Mouse (Mus musculus): Measurements from ENCODE around the gene Rhof.

Gene Rhof

GRCm38 (mm10) chr5:123114109-123114508 is 18.4 kb downstream of the Rhof start:
- no peak for DNase-seq (ENCODE audit: low read depth, low spot score)

GRCm38 (mm10) chr5:123110296-123110721 is 22.2 kb downstream of the Rhof start:
- DNase-seq (ENCODE audit: low read depth, low spot score), result no peak

- no peak for DNase-seq (ENCODE audit: low read depth, low spot score)
These were observed 22.9 kb downstream of the Rhof start for GRCm38 (mm10) chr5:123109452-123110203.

- no peak for DNase-seq (ENCODE audit: low read depth, low spot score)
These were observed 27.7 kb downstream of the Rhof start for GRCm38 (mm10) chr5:123104769-123105168.

DNA sequence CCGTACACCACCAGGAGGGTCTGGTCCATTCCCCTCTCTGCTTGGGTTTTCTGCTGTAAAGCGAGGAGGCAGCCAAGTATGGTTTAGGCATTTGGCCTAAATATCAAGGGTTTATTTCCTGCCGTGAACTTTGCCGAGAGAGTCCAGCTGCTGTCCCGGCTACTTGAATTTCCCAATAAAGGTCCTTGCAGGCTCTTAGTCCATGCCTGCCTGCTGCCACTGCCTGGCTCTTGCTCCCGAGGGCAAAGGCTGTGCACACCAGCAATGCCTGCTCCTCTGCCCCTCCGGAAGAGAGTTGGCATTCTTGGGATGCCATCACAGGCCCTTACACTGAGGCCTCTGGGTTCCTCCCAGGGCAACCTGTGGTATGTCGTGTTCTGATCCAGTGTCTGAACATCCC is 28.9 kb downstream of the Rhof start:
- DNase-seq (ENCODE audit: low read depth, low spot score), result no peak

GRCm38 (mm10) chr5:123102376-123102775 is 30.1 kb downstream of the Rhof start:
- DNase-seq (ENCODE audit: low read depth, low spot score), result peak; percentile 18

DNA sequence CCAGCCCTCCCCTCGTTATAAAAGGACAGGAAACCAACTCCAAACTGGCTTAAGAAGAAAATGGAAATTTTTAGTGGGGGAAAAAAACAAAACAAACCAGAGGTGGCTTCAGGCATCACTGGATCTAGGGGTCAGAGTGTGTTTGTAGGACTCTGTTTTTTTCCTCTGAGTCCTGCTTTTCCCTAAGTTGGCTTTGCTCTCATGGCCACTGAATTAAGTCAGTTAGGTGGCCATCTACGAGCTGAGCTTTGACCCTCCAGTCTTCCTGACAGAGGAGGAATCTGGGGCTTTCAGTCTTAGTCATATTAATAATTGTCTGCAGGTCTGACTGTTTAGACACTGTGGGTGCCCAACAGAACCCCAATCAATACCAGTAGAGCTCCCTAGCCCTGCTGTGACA is 34.0 kb downstream of the Rhof start:
- DNase-seq (ENCODE audit: low read depth, low spot score), result no peak

DNA sequence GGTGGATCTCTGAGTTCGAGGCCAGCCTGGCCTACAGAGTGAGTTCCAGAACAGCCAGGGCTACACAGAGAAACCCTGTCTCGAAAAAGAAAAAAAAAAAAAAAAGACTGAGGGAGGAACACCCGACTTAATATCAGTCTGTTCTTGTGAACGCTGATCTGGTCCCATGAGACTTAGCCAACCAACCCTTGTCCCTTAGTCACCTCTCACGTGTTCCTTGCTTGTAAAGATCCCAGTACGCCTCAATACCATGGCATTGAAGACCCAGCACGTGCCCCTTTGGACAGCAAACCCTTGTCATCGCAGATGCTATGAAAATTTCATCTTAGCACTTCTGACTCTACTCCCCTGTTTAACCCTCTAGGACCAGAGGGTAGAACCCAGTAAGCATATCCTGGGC is 36.2 kb downstream of the Rhof start:
- no peak for DNase-seq (ENCODE audit: low read depth, low spot score)

GRCm38 (mm10) chr5:123094238-123094991 is 38.1 kb downstream of the Rhof start:
- no peak for DNase-seq (ENCODE audit: low read depth, low spot score)

DNA sequence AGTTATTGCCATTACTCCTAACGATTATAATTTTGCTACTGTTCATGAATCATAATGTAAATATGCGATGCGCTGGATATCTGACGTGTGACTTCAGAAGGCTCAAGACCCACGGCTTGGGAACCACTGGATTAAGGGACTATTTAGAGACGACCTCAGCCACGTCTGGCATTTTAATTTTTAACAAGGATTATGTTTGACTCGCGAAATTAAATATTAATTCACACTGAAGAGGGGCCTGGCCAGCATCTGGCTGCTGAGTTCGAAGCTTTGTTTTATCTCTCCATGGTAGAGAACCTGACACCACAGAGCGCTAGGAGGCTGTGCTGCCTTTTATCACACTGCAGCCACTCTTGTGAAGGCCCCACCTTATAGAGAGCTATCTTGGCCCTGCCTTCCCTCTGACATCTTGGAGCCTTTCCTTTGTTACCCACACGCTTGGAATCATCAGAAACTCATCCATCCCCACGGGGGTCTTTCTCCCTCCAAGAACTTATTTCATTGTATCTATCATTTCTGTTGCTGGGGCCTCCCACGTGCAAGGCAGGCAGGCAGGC is 39.3 kb downstream of the Rhof start:
- no peak for DNase-seq (ENCODE audit: low read depth, low spot score)

- no peak for DNase-seq (ENCODE audit: low read depth, low spot score)
These were observed 41.8 kb downstream of the Rhof start for GRCm38 (mm10) chr5:123090560-123091306.

GRCm38 (mm10) chr5:123088784-123089183 is 43.7 kb downstream of the Rhof start:
- no peak for DNase-seq (ENCODE audit: low read depth, low spot score)

- no peak for DNase-seq (ENCODE audit: low read depth, low spot score)
These were observed 46.0 kb downstream of the Rhof start for GRCm38 (mm10) chr5:123086501-123086900.

DNA sequence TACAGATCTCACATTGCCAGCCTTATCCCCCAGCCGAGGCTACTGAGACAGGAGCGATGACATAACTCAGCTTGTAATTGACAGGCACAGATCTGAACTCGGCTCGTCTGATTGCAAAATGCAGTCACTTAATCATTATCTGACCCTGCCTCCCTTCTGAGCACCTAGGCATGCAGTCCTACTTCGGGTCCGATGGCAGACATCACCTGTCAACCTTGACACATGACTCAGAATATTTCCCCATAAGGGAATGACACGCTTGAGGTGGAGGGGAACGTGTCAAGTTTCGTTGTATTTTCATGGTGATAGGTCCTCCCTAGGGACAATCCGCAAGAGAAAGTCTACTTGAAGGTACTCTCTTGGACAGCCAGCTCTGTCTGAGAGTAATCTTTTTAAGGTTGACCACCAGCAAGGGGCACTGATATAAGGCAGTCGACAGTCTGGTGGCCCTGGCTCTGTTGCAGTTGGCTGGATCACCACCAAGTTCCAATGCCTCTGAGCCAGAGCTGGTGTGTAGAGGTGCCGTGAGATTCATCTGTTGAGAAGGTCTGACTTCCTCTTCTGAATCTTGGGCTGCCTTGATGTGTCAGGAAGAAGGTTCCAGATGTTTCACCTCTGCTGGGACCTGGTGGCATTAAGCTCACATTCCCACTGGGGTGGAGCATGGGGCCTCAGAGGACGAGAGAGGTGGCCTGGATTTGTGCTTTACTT is 49.0 kb downstream of the Rhof start:
- DNase-seq (ENCODE audit: low read depth, low spot score), result no peak

GRCm38 (mm10) chr5:123080510-123080909 is 52.0 kb downstream of the Rhof start:
- no peak for DNase-seq (ENCODE audit: low read depth, low spot score)

GRCm38 (mm10) chr5:123080041-123080440 is 52.5 kb downstream of the Rhof start:
- DNase-seq (ENCODE audit: low read depth, low spot score), result no peak

- no peak for DNase-seq (ENCODE audit: low read depth, low spot score)
These were observed 52.9 kb downstream of the Rhof start for GRCm38 (mm10) chr5:123079568-123079967.

DNA sequence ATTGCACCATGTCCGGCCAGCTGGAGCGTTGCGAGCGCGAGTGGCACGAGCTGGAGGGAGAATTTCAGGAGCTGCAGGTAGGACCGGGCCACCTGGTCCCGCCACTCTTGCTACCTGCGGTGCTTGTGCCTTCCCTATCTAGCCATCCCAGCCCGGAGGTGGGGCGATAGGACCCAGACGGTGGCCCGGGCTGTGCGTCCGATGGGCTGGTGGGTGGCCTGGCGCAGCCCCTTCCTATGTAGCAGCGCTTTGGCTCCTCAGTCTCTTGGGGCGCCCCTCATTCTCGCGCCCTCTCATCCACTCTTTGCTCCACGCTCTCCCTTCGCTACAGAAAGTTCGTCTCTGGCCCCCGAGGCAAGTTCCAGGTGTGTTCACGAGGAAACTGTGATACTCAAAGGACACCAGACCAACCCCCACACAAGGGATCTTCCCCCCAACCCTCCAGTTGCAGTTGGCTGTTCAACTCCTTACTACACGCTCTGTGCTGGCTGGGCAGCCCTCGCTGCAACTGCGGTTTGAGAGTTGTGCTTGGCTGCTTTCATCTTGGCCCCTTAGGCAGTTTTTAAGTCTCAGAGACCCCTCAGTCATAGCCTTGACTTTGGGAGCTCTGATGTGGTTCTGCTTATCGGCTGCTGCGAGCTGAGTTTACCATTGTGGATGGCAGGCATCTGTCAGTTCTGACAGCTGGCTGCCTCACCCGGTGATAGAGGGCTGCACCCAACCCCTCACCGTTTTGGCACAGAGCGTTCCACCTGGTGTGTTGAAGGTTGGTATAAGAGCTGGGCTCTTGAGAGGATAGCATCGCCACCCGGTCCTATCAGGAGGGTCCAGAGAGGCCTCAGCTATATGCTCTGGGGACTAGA is 55.8 kb downstream of the Rhof start:
- peak; percentile 62 for DNase-seq (ENCODE audit: low read depth, low spot score)

GRCm38 (mm10) chr5:123075576-123076418 is 56.7 kb downstream of the Rhof start:
- peak; percentile 94 for DNase-seq (ENCODE audit: low read depth, low spot score)

All from CD4-positive helper T cell, adult 2 months (primary cell).